Mouse (Mus musculus) embryonic stem cell, embryonic (primary cell): ENCODE results near the gene Nap1l1.

ENCODE experiments used
- CTCF ChIA-PET, 4 experiments: fragments of 300-600 bp in 2 of 4; fragments of 350-600 bp in 2 of 4; sonication (Branson Sonifier 250); formaldehyde crosslinking; loops; one replicate each; lab custom pipeline; 2022; ENCODE audit warnings: inconsistent platforms in 2 of 4; lab: Charles Lee
- POLR2A ChIA-PET, 4 experiments: fragments of 300-600 bp in 2 of 4; fragments of 350-600 bp in 2 of 4; sonication (Branson Sonifier 250); formaldehyde crosslinking; loops; one replicate each; lab custom pipeline; 2022; ENCODE audit warnings: antibody characterized with exemption in 4 of 4, inconsistent platforms in 1 of 4; lab: Charles Lee

Gene Nap1l1

DNA sequence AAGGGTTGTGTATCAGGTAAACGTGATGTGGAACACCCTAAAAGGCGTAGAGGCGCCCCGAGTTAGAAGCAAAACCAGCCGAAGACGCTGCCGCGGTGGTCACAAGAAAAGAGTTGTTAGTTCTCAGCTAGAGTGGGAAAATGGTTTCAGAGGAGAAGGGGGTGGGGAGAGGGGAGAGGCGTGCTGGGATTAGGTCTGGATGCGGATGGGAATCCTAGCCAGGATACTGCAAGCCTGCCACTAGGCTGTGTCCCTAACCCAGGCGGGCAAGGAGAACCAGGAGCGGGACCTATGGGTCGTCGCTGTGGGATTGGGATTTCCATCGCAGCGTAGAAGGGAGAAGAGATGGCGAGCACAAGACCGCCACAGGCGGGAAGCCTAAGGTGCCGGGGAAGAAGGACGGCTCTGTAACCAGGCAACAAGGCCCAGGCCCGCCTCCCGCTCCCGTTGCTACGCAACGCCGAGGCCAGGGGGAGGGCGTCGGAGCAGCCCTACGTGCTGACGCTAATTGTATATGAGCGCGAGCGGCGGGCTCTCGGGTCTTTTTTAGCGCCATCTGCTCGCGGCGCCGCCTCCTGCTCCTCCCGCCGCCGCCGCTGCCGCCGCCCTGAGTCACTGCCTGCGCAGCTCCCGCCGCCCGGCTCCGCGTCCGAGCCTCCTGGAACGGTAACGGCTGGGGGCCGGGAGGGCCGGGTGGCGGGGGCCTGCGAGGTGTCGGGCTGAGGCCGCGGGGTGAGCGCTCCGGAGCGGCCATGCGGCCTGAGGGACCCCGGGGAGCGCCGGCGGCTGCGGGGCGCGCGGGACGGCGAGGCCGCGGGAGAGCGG is at the start of gene Nap1l1:
TSS of gene Nap1l1 (plus strand) at position 538 of the 825 bp plus-strand sequence.
- POLR2A ChIA-PET, result interaction anchor here (0.5 to 2.9 kb wide), 45 partner anchors 8 to 500 kb away, joined by 3 to 21 read pairs (median 4); partner anchors contain the start of genes Bbs10 (in 2 of the 4), Krr1 (in 2 of the 4) and Osbpl8 (in 1 of the 4)
- CTCF ChIA-PET, result interaction anchor here in 3 of 4 experiments (0.5 to 1.0 kb wide), 4 partner anchors 30 to 484 kb away, joined by 3 to 4 read pairs (median 3); no protein-coding TSS in a partner anchor

DNA sequence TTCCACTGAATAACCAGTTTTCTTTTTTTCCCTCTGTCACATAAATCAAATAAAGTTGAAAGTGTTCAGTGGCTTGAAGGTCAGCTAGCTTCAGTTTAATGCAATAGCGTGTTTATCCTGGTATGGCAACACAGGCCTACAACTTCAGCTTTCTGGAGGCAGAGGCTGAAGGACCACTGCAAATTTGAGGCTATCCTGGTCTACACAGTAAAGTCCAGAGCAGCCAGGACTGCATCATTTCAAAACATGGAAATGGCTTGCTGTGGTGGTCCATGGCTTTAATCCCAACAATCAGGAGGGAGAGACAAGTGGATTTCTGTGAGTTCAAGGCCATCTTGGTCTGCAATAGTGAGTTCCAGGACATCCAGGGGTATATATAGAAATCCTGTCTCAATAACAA is 46.5 kb upstream of the Nap1l1 start:
- POLR2A ChIA-PET, result interaction anchor here in 1 of 4 experiments (0.5 kb wide), 1 partner anchor 45 kb away, joined by 3 read pairs; no protein-coding TSS in a partner anchor
- CTCF ChIA-PET, result interaction anchor here in 1 of 4 experiments (0.7 kb wide), 1 partner anchor 109 kb away, joined by 4 read pairs; no protein-coding TSS in a partner anchor

- POLR2A ChIA-PET, result interaction anchor here (0.5 to 4.2 kb wide), 16 partner anchors 14 to 135 kb away, joined by 3 to 16 read pairs (median 3); partner anchors contain the start of gene Bbs10 (in 1 of the 4)
- CTCF ChIA-PET, result no interaction called here
Measured at GRCm38 (mm10) chr10:111433502-111433901, 39.5 kb upstream of the Nap1l1 start.

GRCm38 (mm10) chr10:111441034-111441440 is 32.0 kb upstream of the Nap1l1 start:
- ChIA-PET POLR2A (interaction anchor here in 3 of 4 experiments (0.6 to 1.3 kb wide), 6 partner anchors 9 to 536 kb away, joined by 3 to 4 read pairs (median 3); partner anchors contain the start of gene Bbs10 (in 1 of the 3)), CTCF (interaction anchor here in 1 of 4 experiments (0.7 kb wide), 1 partner anchor 51 kb away, joined by 3 read pairs; no protein-coding TSS in a partner anchor)

GRCm38 (mm10) chr10:111444199-111444598 is 28.8 kb upstream of the Nap1l1 start:
- ChIA-PET POLR2A (interaction anchor here in 2 of 4 experiments (0.7 to 1.4 kb wide), 2 partner anchors 40 to 146 kb away, joined by 5 read pairs; partner anchors contain the start of gene Bbs10 (in 1 of the 2)), CTCF (no interaction called here)

DNA sequence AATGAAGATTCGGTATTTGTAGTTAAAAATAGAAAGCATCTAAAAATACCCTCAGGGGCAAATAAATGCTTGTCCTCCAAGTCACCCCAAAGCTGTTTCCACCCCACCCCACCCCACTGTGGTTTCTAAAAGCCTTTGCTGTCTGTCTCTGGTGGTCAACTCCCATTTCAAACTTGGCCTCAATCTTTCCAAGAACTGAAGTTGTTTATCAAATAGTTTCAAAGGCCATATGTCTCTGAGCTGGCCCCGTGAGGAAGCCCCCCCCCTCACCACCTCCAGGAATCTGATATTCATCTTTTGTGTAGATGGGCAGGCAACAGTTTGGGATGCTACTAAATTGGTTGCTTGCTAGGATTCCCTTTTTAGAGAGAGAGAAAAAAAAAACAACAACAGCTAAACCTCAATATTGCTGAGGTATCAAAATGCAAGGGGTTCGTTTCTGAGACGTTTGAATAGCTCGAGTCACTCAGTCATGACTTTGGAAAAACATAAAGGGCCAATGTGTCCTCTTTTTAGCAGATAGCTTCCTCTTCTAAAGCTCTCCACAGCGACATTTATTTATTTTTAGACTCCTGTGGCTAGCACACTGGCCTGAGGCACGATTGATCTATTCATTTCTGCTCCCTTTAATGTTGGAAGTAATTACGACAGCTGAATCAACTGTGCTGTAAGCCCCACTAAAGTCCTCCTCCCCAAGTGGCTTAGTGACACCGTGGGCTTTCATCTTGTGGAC is 26.9 kb upstream of the Nap1l1 start:
- POLR2A ChIA-PET, result interaction anchor here in 2 of 4 experiments (0.6 to 1.0 kb wide), 3 partner anchors 30 to 1454 kb away, joined by 3 to 4 read pairs (median 3); no protein-coding TSS in a partner anchor
- CTCF ChIA-PET, result interaction anchor here in 1 of 4 experiments (0.5 to 0.7 kb wide), 3 partner anchors 32 to 526 kb away, joined by 3 to 7 read pairs (median 6); partner anchors contain the start of gene Krr1

GRCm38 (mm10) chr10:111446672-111447008 is 26.4 kb upstream of the Nap1l1 start:
- ChIA-PET CTCF (interaction anchor here in 1 of 4 experiments (0.6 to 0.7 kb wide), 2 partner anchors 108 to 526 kb away, joined by 6 to 7 read pairs; partner anchors contain the start of gene Krr1), POLR2A (interaction anchor here in 2 of 4 experiments (0.6 to 1.0 kb wide), 3 partner anchors 30 to 1453 kb away, joined by 3 to 4 read pairs (median 3); no protein-coding TSS in a partner anchor)

DNA sequence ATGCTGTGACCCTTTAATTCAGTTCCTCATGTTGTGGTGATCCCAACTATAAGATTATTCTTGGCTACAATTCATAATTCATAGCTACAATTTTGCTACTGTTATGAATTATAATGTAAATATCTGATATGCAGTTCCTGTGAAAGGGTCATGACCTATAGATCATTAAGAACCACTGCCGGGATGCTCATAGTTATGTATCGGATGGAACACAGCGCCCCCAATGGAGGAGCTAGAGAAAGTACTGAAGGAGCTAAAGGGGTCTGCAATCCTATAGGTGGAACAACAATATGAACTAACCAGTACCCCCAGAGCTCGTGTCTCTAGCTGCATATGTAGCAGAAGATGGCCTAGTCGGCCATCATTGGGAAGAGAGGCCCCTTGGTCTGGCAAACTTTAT is 23.4 kb upstream of the Nap1l1 start:
- ChIA-PET CTCF (interaction anchor here in 3 of 4 experiments (0.6 to 0.9 kb wide), 8 partner anchors 9 to 706 kb away, joined by 3 to 6 read pairs (median 4); partner anchors contain the start of gene Bbs10 (in 1 of the 3)), POLR2A (interaction anchor here in 1 of 4 experiments (0.6 to 1.4 kb wide), 5 partner anchors 9 to 523 kb away, joined by 3 to 5 read pairs (median 4); partner anchors contain the start of genes Bbs10 and Krr1)

- ChIA-PET POLR2A (interaction anchor here in 1 of 4 experiments (1.1 kb wide), 1 partner anchor 335 kb away, joined by 3 read pairs; no protein-coding TSS in a partner anchor), CTCF (interaction anchor here in 1 of 4 experiments (0.9 kb wide), 1 partner anchor 100 kb away, joined by 4 read pairs; no protein-coding TSS in a partner anchor)
Measured at GRCm38 (mm10) chr10:111451683-111452322, 21.2 kb upstream of the Nap1l1 start.

GRCm38 (mm10) chr10:111452426-111452825 is 20.6 kb upstream of the Nap1l1 start:
- ChIA-PET CTCF (interaction anchor here in 1 of 4 experiments (0.9 kb wide), 1 partner anchor 100 kb away, joined by 4 read pairs; no protein-coding TSS in a partner anchor), POLR2A (interaction anchor here in 1 of 4 experiments (1.1 kb wide), 1 partner anchor 335 kb away, joined by 3 read pairs; no protein-coding TSS in a partner anchor)

DNA sequence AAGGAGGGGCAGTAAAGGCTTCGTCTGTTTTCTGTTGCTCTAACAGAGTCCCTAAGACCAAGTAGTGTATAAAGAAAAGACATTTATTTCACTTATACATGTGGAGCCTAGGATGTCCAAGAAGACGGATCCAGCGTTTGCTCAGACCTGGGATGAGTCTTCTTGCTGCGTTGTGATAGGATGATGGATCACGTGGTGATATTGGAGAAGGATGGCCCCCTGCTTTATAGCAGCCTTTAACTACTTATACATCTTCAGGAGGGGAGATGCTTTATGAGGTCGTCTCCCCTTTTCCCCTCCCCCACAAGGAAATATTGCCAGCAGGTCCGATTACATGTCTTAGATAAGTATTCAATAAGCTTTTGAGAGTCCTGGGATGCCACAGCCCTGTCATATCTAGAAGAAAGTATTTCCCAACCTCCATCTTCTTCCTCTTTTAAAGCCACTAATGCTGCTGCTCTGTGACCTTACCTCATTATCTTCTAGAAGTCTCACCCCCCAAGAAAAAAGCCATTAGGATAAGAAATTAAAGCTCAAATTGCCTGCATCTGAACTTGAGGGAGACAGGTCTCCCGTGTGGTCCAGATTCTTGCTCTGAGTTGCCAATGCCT is 18.2 kb upstream of the Nap1l1 start:
- ChIA-PET CTCF (no interaction called here), POLR2A (interaction anchor here in 1 of 4 experiments (1.0 to 1.9 kb wide), 3 partner anchors 23 to 157 kb away, joined by 4 read pairs; partner anchors contain the start of gene Bbs10)

- ChIA-PET CTCF (no interaction called here), POLR2A (interaction anchor here in 2 of 4 experiments (1.1 to 1.3 kb wide), 3 partner anchors 13 to 294 kb away, joined by 3 to 4 read pairs (median 4); partner anchors contain the start of gene Osbpl8 (in 1 of the 2))
Measured at GRCm38 (mm10) chr10:111458088-111458487, 14.9 kb upstream of the Nap1l1 start.

DNA sequence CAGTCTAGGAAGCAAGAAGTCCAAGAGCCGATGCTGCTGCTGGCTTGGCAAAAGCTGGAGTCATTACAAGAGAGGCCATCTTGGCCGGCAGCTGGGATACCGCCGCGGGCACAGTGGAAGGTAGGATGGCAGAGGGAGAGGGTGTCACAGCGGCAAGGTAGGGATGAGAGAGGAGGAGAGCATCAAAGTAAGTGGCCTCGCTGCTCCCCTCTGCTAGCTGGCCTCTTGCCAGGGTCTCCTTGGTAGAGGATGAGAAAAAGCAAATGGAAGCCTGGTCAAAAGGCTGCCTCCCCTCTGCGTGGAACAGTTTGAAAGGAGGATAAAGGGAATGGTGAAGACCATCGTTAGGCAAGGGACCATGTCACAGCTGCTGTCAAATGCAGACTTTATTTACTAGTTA is 14.0 kb upstream of the Nap1l1 start:
- ChIA-PET POLR2A (interaction anchor here in 3 of 4 experiments (0.6 to 2.3 kb wide), 9 partner anchors 9 to 295 kb away, joined by 3 to 7 read pairs (median 3); partner anchors contain the start of genes Bbs10 (in 1 of the 3) and Osbpl8 (in 1 of the 3)), CTCF (interaction anchor here (0.6 to 1.1 kb wide), 5 partner anchors 9 to 349 kb away, joined by 3 to 8 read pairs (median 3); no protein-coding TSS in a partner anchor)

DNA sequence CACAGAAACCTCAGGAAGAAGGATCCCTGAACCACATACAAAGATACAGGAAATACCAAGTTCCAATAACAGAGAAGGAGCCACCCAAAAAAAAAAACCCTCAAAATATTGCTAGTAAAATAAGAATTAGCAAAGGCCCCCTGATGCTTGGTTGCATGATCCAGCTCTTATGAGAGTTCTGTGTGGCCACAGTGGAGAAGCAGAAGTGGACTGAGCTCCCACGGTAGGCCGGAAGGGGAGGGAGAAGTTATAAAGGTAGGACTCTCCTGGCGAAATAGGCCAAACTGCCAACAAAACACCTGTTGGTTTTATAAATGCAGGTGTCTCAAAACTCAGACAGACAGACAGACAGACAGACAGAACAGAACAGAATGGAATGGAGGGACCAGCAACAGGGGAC is 13.1 kb upstream of the Nap1l1 start:
- POLR2A ChIA-PET, result interaction anchor here in 3 of 4 experiments (0.7 to 2.3 kb wide), 7 partner anchors 10 to 124 kb away, joined by 3 to 7 read pairs (median 4); no protein-coding TSS in a partner anchor

DNA sequence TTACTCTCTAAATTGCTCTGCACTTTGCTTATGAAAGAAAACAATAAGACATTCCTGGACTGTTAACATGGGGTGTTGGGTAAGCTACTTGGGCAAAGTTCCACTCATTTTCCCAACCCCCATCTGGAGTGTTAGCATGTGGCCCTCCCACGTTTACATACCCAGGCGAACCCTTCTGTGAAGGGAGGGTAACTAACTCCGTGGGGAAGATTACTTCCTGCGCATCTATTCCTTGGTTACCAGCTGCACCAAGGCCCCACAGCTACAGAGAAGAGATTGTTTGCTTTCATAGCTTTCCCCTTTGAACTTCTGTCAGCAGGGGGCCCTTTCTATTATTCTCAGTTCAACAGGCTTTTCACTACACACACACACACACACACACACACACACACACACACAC is 12.6 kb upstream of the Nap1l1 start:
- POLR2A ChIA-PET, result interaction anchor here in 3 of 4 experiments (0.7 to 2.3 kb wide), 6 partner anchors 12 to 124 kb away, joined by 3 to 7 read pairs (median 4); no protein-coding TSS in a partner anchor
- CTCF ChIA-PET, result interaction anchor here in 2 of 4 experiments (0.6 to 1.3 kb wide), 3 partner anchors 10 to 246 kb away, joined by 3 to 6 read pairs (median 5); no protein-coding TSS in a partner anchor

More for the DNA sequence above, 13.1 kb upstream of the Nap1l1 start:
- CTCF ChIA-PET, result interaction anchor here in 2 of 4 experiments (0.6 to 1.3 kb wide), 3 partner anchors 10 to 245 kb away, joined by 3 to 6 read pairs (median 5); no protein-coding TSS in a partner anchor

DNA sequence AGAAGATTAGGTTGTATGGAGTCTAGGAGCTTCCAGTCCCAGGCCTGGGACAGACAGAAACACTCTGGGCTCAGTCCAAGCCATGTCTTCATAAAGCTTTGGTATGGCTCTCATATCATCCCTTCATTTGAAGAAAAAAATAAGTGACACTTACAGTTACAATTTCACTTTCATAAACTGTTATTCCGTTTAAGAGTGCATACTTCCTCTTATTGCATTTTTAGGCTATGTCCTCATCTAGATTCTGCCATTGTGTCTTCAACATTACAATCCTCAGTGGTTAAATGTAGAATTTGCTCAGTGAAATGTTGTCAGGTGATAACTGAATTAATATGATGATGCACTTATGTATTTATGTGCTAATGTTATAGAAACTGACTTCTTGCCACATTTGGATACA is 8.2 kb upstream of the Nap1l1 start:
- ChIA-PET CTCF (no interaction called here), POLR2A (interaction anchor here in 2 of 4 experiments (0.7 to 3.7 kb wide), 3 partner anchors 8 to 88 kb away, joined by 3 to 7 read pairs (median 3); partner anchors contain the start of gene Nap1l1 (in 1 of the 2))
